Mouse (Mus musculus) neural tube, embryonic 13.5 days (tissue): ENCODE measurements around the gene Itga9. TPM values are rescaled to one million over a fixed set of nuclear protein-coding genes. Genes with fewer than 3 reads are reported as not detected.

Experiments used
- ATAC-seq: fragments of 200-750 bp; cut with Nextera tagmentation; 2 replicates; pipeline ENCODE4 v1.8.0; 2017; ENCODE audit warnings: low read depth, mild to moderate bottlenecking, moderate TSS enrichment, moderate library complexity
- H3K27ac ChIP-seq: fragments of 300-500 bp; sonication (generic); replicated peaks from 2 replicates; pipeline ENCODE4 v1.5.1; 2015; ENCODE audit warnings: moderate library complexity, mild to moderate bottlenecking, inconsistent platforms
- H3K27me3 ChIP-seq: fragments of 300-500 bp; sonication (generic); 2 replicates; pipeline ENCODE4 v1.6.1; 2015; ENCODE audit warnings: mild to moderate bottlenecking, inconsistent platforms
- H3K36me3 ChIP-seq: fragments of 300-500 bp; sonication (generic); 2 replicates; pipeline ENCODE4 v1.6.1; 2015; ENCODE audit warnings: mild to moderate bottlenecking, inconsistent platforms
- H3K4me1 ChIP-seq: fragments of 300-500 bp; sonication (generic); replicated peaks from 2 replicates; pipeline ENCODE4 v1.6.1; 2015; ENCODE audit warnings: inconsistent platforms
- H3K4me2 ChIP-seq: fragments of 300-500 bp; sonication (generic); 2 replicates; pipeline ENCODE4 v1.6.1; 2015; ENCODE audit warnings: inconsistent platforms, mild to moderate bottlenecking, moderate library complexity
- H3K4me3 ChIP-seq: fragments of 300-500 bp; sonication (generic); 2 replicates; pipeline ENCODE4 v1.5.1; 2015; ENCODE audit warnings: mild to moderate bottlenecking, inconsistent platforms
- H3K9ac ChIP-seq: fragments of 300-500 bp; sonication (generic); 2 replicates; pipeline ENCODE4 v1.6.1; 2015; ENCODE audit warnings: moderate library complexity, mild to moderate bottlenecking, inconsistent platforms
- H3K9me3 ChIP-seq: fragments of 300-500 bp; sonication (generic); 2 replicates; pipeline ENCODE4 v1.6.1; 2016; ENCODE audit warnings: inconsistent platforms
- WGBS: fragments of 180-500 bp; shearing (Covaris S2); methylation state at CpG from one replicate; pipeline ENCODE4 v1.1.7; 2015; 5-methylcytosine and 5-hydroxymethylcytosine counted together
- polyA plus RNA-seq: library from polyadenylated mRNA; unstranded; fragments of >200 nt; fragmentation: Nextera tagmentation; extraction: Ambion mirVana; gene quantifications from 2 replicates; pipeline ENCODE4 v1.2.1, GENCODE M21; 2015

Gene Itga9
- polyA plus RNA-seq, 1 experiment from 2014 or later, result 3.5 TPM

GRCm38 (mm10) chr9:118877365-118878008, 271.0 kb downstream of the Itga9 start:
- Histone ChIP-seq H3K36me3 (no peaks in the 10 kb centered on the region), H3K4me1 (peaks cover 12% of the 10 kb centered on the region; the same call in 1 of the 2 replicates), H3K9ac (no peak overlapping the region), H3K9me3 (no peaks in the 10 kb centered on the region), H3K4me3 (no peak overlapping the region), H3K27ac (no peak overlapping the region), H3K27me3 (no peaks in the 10 kb centered on the region), H3K4me2 (no peak overlapping the region)
- ATAC-seq, result no peak
- WGBS, result 84% methylated on average over 7 of the region's 7 CpGs

- peaks cover 12% of the 10 kb centered on the region; the same call in 1 of the 2 replicates for H3K4me1 ChIP-seq
- no peak overlapping the region for H3K4me3 ChIP-seq
- no peak for ATAC-seq
- no peak overlapping the region for H3K27ac ChIP-seq
- no peak overlapping the region for H3K4me2 ChIP-seq
- H3K9me3 ChIP-seq, result no peaks in the 10 kb centered on the region
- H3K36me3 ChIP-seq, result no peaks in the 10 kb centered on the region
- H3K27me3 ChIP-seq, result no peaks in the 10 kb centered on the region
- H3K9ac ChIP-seq, result no peak overlapping the region
- WGBS, result 82% methylated on average over 11 of the region's 11 CpGs
Measured at GRCm38 (mm10) chr9:118878596-118878995, 272.1 kb downstream of the Itga9 start.

GRCm38 (mm10) chr9:118881281-118881945, 274.9 kb downstream of the Itga9 start:
- H3K27ac ChIP-seq, result no peak overlapping the region
- no peaks in the 10 kb centered on the region for H3K4me1 ChIP-seq
- H3K9me3 ChIP-seq, result no peaks in the 10 kb centered on the region
- H3K36me3 ChIP-seq, result no peaks in the 10 kb centered on the region
- WGBS, result 74% methylated on average over 7 of the region's 7 CpGs
- no peak for ATAC-seq
- H3K4me3 ChIP-seq, result no peak overlapping the region
- H3K9ac ChIP-seq, result no peak overlapping the region
- no peak overlapping the region for H3K4me2 ChIP-seq
- H3K27me3 ChIP-seq, result no peaks in the 10 kb centered on the region

- ATAC-seq, result no peak
- Histone ChIP-seq H3K27me3 (no peaks in the 10 kb centered on the region), H3K9me3 (no peaks in the 10 kb centered on the region), H3K4me3 (no peak overlapping the region), H3K4me1 (no peaks in the 10 kb centered on the region), H3K36me3 (no peaks in the 10 kb centered on the region), H3K9ac (no peak overlapping the region), H3K4me2 (no peak overlapping the region), H3K27ac (no peak overlapping the region)
- WGBS, result 87% methylated on average over 6 of the region's 6 CpGs
Measured at GRCm38 (mm10) chr9:118881946-118882284, 275.4 kb downstream of the Itga9 start.

GRCm38 (mm10) chr9:118883150-118883549, 276.7 kb downstream of the Itga9 start:
- Histone ChIP-seq H3K4me3 (no peak overlapping the region), H3K27me3 (no peaks in the 10 kb centered on the region), H3K9ac (no peak overlapping the region), H3K9me3 (no peaks in the 10 kb centered on the region), H3K4me2 (no peak overlapping the region), H3K27ac (no peak overlapping the region), H3K36me3 (no peaks in the 10 kb centered on the region), H3K4me1 (no peaks in the 10 kb centered on the region)
- WGBS, result 93% methylated on average over 7 of the region's 7 CpGs
- no peak for ATAC-seq

GRCm38 (mm10) chr9:118885785-118886184, 279.3 kb downstream of the Itga9 start:
- no peak overlapping the region for H3K4me2 ChIP-seq
- no peak for ATAC-seq
- H3K27me3 ChIP-seq, result no peaks in the 10 kb centered on the region
- no peaks in the 10 kb centered on the region for H3K36me3 ChIP-seq
- H3K27ac ChIP-seq, result no peak overlapping the region
- peaks cover 10% of the 10 kb centered on the region for H3K4me1 ChIP-seq
- WGBS, result 84% methylated on average over 6 of the region's 6 CpGs
- no peak overlapping the region for H3K4me3 ChIP-seq
- no peaks in the 10 kb centered on the region for H3K9me3 ChIP-seq
- no peak overlapping the region for H3K9ac ChIP-seq

- WGBS, result 91% methylated on average over 7 of the region's 7 CpGs
- H3K36me3 ChIP-seq, result no peaks in the 10 kb centered on the region
Measured at GRCm38 (mm10) chr9:118887201-118887600, 280.7 kb downstream of the Itga9 start.

GRCm38 (mm10) chr9:118887734-118888133, 281.2 kb downstream of the Itga9 start:
- no peaks in the 10 kb centered on the region for H3K27me3 ChIP-seq
- no peak overlapping the region for H3K9ac ChIP-seq
- H3K4me1 ChIP-seq, result peaks cover 21% of the 10 kb centered on the region
- H3K4me2 ChIP-seq, result no peak overlapping the region
- 89% methylated on average over 8 of the region's 8 CpGs for WGBS
- H3K27ac ChIP-seq, result no peak overlapping the region
- H3K4me3 ChIP-seq, result no peak overlapping the region
- no peaks in the 10 kb centered on the region for H3K9me3 ChIP-seq
- ATAC-seq, result no peak
- H3K36me3 ChIP-seq, result no peaks in the 10 kb centered on the region

More at GRCm38 (mm10) chr9:118887201-118887600, 280.7 kb downstream of the Itga9 start:
- Histone ChIP-seq H3K9ac (no peak overlapping the region), H3K4me3 (no peak overlapping the region), H3K4me1 (peaks cover 21% of the 10 kb centered on the region), H3K4me2 (no peak overlapping the region), H3K9me3 (no peaks in the 10 kb centered on the region), H3K27ac (no peak overlapping the region), H3K27me3 (no peaks in the 10 kb centered on the region)
- ATAC-seq, result no peak

- Histone ChIP-seq H3K9me3 (no peaks in the 10 kb centered on the region), H3K27me3 (no peaks in the 10 kb centered on the region), H3K27ac (no peak overlapping the region), H3K4me1 (peaks cover 21% of the 10 kb centered on the region), H3K36me3 (no peaks in the 10 kb centered on the region), H3K9ac (no peak overlapping the region), H3K4me2 (no peak overlapping the region), H3K4me3 (no peak overlapping the region)
- no peak for ATAC-seq
- whole genome bisulfite sequencing, result 83% methylated on average over 4 of the region's 4 CpGs
Measured at GRCm38 (mm10) chr9:118890149-118890548, 283.7 kb downstream of the Itga9 start.

- no peak overlapping the region for H3K27ac ChIP-seq
- no peak overlapping the region for H3K4me2 ChIP-seq
- no peaks in the 10 kb centered on the region for H3K27me3 ChIP-seq
- H3K4me1 ChIP-seq, result peaks cover 21% of the 10 kb centered on the region
- no peak for ATAC-seq
- no peaks in the 10 kb centered on the region for H3K36me3 ChIP-seq
- WGBS, result 59% methylated on average over 2 of the region's 2 CpGs
- H3K9ac ChIP-seq, result no peak overlapping the region
- no peaks in the 10 kb centered on the region for H3K9me3 ChIP-seq
- H3K4me3 ChIP-seq, result no peak overlapping the region
Measured at GRCm38 (mm10) chr9:118890645-118891044, 284.2 kb downstream of the Itga9 start.

- WGBS, result 81% methylated on average over 6 of the region's 6 CpGs
- Histone ChIP-seq H3K9ac (no peak overlapping the region), H3K27me3 (no peaks in the 10 kb centered on the region), H3K4me1 (peaks cover 21% of the 10 kb centered on the region), H3K27ac (no peak overlapping the region), H3K4me3 (no peak overlapping the region), H3K9me3 (no peaks in the 10 kb centered on the region), H3K4me2 (no peak overlapping the region), H3K36me3 (no peaks in the 10 kb centered on the region)
- no peak for ATAC-seq
Measured at GRCm38 (mm10) chr9:118891068-118891467, 284.6 kb downstream of the Itga9 start.

GRCm38 (mm10) chr9:118891593-118891992, 285.1 kb downstream of the Itga9 start:
- ATAC-seq, result no peak
- no peak overlapping the region for H3K27ac ChIP-seq
- H3K27me3 ChIP-seq, result no peaks in the 10 kb centered on the region
- no peaks in the 10 kb centered on the region for H3K9me3 ChIP-seq
- H3K4me2 ChIP-seq, result no peak overlapping the region
- peaks cover 21% of the 10 kb centered on the region for H3K4me1 ChIP-seq
- H3K9ac ChIP-seq, result no peak overlapping the region
- 76% methylated on average over 9 of the region's 9 CpGs for WGBS
- H3K36me3 ChIP-seq, result no peaks in the 10 kb centered on the region
- no peak overlapping the region for H3K4me3 ChIP-seq

GRCm38 (mm10) chr9:118895101-118895500, 288.6 kb downstream of the Itga9 start:
- 79% methylated on average over 2 of the region's 2 CpGs for WGBS

More at GRCm38 (mm10) chr9:118895101-118895500, 288.6 kb downstream of the Itga9 start:
- Histone ChIP-seq H3K9me3 (no peaks in the 10 kb centered on the region), H3K4me2 (no peak overlapping the region), H3K27ac (no peak overlapping the region), H3K4me3 (no peak overlapping the region), H3K9ac (no peak overlapping the region), H3K4me1 (peaks cover 18% of the 10 kb centered on the region), H3K36me3 (peaks cover 7% of the 10 kb centered on the region), H3K27me3 (no peaks in the 10 kb centered on the region)
- ATAC-seq, result no peak
